Mouse (Mus musculus): Measurements from ENCODE around the gene Prpf39. TPM values are rescaled to one million over a fixed set of nuclear protein-coding genes. Genes with fewer than 3 reads are reported as not detected.
A peak's percentile ranks its signal among the peaks of the same experiment; 100 is the strongest.

The Prpf39 gene
- polyA plus RNA-seq, 1 experiment from 2014 or later: 57.6 TPM

GRCm38 (mm10) chr12:65072911-65073610 is 36.9 kb downstream of the Prpf39 start:
- H3K9ac ChIP-seq (replicated peaks): peak overlapping the region; percentile 97
- peak; percentile 72 for ATAC-seq (replicated peaks)

GRCm38 (mm10) chr12:65073611-65074178 is 37.6 kb downstream of the Prpf39 start, which contains the start of gene Fkbp3:
Gene Fkbp3 (minus strand): TSS chr12:65074007.
- H3K9ac ChIP-seq (replicated peaks): peak within 1 kb of the TSS; percentile 97
- H3K4me3 ChIP-seq: peak within 1 kb of the TSS; percentile 81
- WGBS: under 1% methylated on average over 49 of the region's 49 CpGs
- no peaks in the 10 kb centered on the region for H3K27me3 ChIP-seq
- peak within 1 kb of the TSS; percentile 91 for H3K27ac ChIP-seq (replicated peaks)
- peaks cover 46% of the 10 kb centered on the region for H3K4me1 ChIP-seq
- peak within 1 kb of the TSS; percentile 80 for H3K4me2 ChIP-seq (replicated peaks)
- peak; percentile 99 for ATAC-seq (replicated peaks)
- no peaks in the 10 kb centered on the region for H3K9me3 ChIP-seq
- peaks cover 5% of the 10 kb centered on the region for H3K36me3 ChIP-seq

More at GRCm38 (mm10) chr12:65072911-65073610, 36.9 kb downstream of the Prpf39 start:
- 3% methylated on average over 21 of the region's 21 CpGs for WGBS
- Histone ChIP-seq H3K9me3 (no peaks in the 10 kb centered on the region), H3K27ac (replicated peaks) (peak overlapping the region; percentile 91), H3K4me2 (replicated peaks) (peak overlapping the region; percentile 80), H3K27me3 (no peaks in the 10 kb centered on the region), H3K4me3 (peak overlapping the region; percentile 81), H3K36me3 (peaks cover 7% of the 10 kb centered on the region), H3K4me1 (peaks cover 45% of the 10 kb centered on the region)

- H3K4me3 ChIP-seq: peak overlapping the region; percentile 81
- no peaks in the 10 kb centered on the region for H3K9me3 ChIP-seq
- H3K27ac ChIP-seq (replicated peaks): peak overlapping the region; percentile 91
- peaks cover 46% of the 10 kb centered on the region for H3K4me1 ChIP-seq
- H3K27me3 ChIP-seq: no peaks in the 10 kb centered on the region
- H3K4me2 ChIP-seq (replicated peaks): peak overlapping the region; percentile 80
- ATAC-seq (replicated peaks): no peak
- peak overlapping the region; percentile 97 for H3K9ac ChIP-seq (replicated peaks)
- WGBS: 39% methylated on average over 7 of the region's 7 CpGs
- H3K36me3 ChIP-seq: no peaks in the 10 kb centered on the region
Measured at GRCm38 (mm10) chr12:65074651-65075050, 38.5 kb downstream of the Prpf39 start.

- Histone ChIP-seq H3K27ac (replicated peaks) (peak within 1 kb of the TSS; percentile 91), H3K4me2 (replicated peaks) (peak within 1 kb of the TSS; percentile 80), H3K4me3 (peak within 1 kb of the TSS; percentile 81), H3K4me1 (peaks cover 46% of the 10 kb centered on the region), H3K9ac (replicated peaks) (peak within 1 kb of the TSS; percentile 97), H3K9me3 (no peaks in the 10 kb centered on the region), H3K27me3 (no peaks in the 10 kb centered on the region), H3K36me3 (peaks cover 2% of the 10 kb centered on the region; the same call in 1 of the 2 replicates)
- ATAC-seq (replicated peaks): peak; percentile 49
- WGBS: 2% methylated on average over 39 of the region's 39 CpGs
Measured at GRCm38 (mm10) chr12:65075085-65075732, 39.1 kb downstream of the Prpf39 start, which contains the start of gene Fancm. Gene Fancm (plus strand): TSS chr12:65075603.

GRCm38 (mm10) chr12:65075733-65076310 is 39.7 kb downstream of the Prpf39 start:
- peak overlapping the region; percentile 80 for H3K4me2 ChIP-seq (replicated peaks)
- peak overlapping the region; percentile 97 for H3K9ac ChIP-seq (replicated peaks)
- no peaks in the 10 kb centered on the region for H3K9me3 ChIP-seq
- peak overlapping the region; percentile 81 for H3K4me3 ChIP-seq
- H3K4me1 ChIP-seq: peaks cover 46% of the 10 kb centered on the region
- H3K27me3 ChIP-seq: no peaks in the 10 kb centered on the region
- under 1% methylated on average over 41 of the region's 41 CpGs for WGBS
- H3K27ac ChIP-seq (replicated peaks): peak overlapping the region; percentile 91
- peaks cover 6% of the 10 kb centered on the region; the same call in 1 of the 2 replicates for H3K36me3 ChIP-seq
- peak; percentile 6; the same call in 1 of the 2 replicates for ATAC-seq (replicated peaks)

GRCm38 (mm10) chr12:65076906-65077305 is 40.8 kb downstream of the Prpf39 start:
- ATAC-seq (replicated peaks): no peak
- 89% methylated on average over 9 of the region's 9 CpGs for WGBS
- no peak overlapping the region for H3K9ac ChIP-seq (replicated peaks)

GRCm38 (mm10) chr12:65108746-65109145 is 72.6 kb downstream of the Prpf39 start:
- 70% methylated on average over 1 of the region's 1 CpGs for WGBS
- Histone ChIP-seq H3K36me3 (peaks cover 33% of the 10 kb centered on the region), H3K4me2 (replicated peaks) (no peak overlapping the region), H3K4me3 (no peak overlapping the region), H3K27me3 (no peaks in the 10 kb centered on the region), H3K9ac (replicated peaks) (no peak overlapping the region), H3K4me1 (no peaks in the 10 kb centered on the region), H3K27ac (replicated peaks) (no peak overlapping the region), H3K9me3 (no peaks in the 10 kb centered on the region)
- ATAC-seq (replicated peaks): no peak

More at GRCm38 (mm10) chr12:65076906-65077305, 40.8 kb downstream of the Prpf39 start:
- Histone ChIP-seq H3K36me3 (peaks cover 6% of the 10 kb centered on the region; the same call in 1 of the 2 replicates), H3K4me1 (peaks cover 41% of the 10 kb centered on the region), H3K4me3 (peak overlapping the region; percentile 81), H3K27ac (replicated peaks) (no peak overlapping the region), H3K9me3 (no peaks in the 10 kb centered on the region), H3K27me3 (no peaks in the 10 kb centered on the region), H3K4me2 (replicated peaks) (peak overlapping the region; percentile 80)

- Histone ChIP-seq H3K36me3 (peaks cover 25% of the 10 kb centered on the region), H3K27ac (replicated peaks) (no peak overlapping the region)
Measured at GRCm38 (mm10) chr12:65111503-65111902, 75.4 kb downstream of the Prpf39 start.

GRCm38 (mm10) chr12:65112811-65113210 is 76.7 kb downstream of the Prpf39 start:
- Histone ChIP-seq H3K27ac (replicated peaks) (no peak overlapping the region), H3K4me1 (no peaks in the 10 kb centered on the region), H3K27me3 (no peaks in the 10 kb centered on the region), H3K4me3 (no peak overlapping the region), H3K9ac (replicated peaks) (no peak overlapping the region), H3K36me3 (peaks cover 23% of the 10 kb centered on the region; the same call in 1 of the 2 replicates), H3K9me3 (no peaks in the 10 kb centered on the region), H3K4me2 (replicated peaks) (no peak overlapping the region)
- 92% methylated on average over 1 of the region's 1 CpGs for WGBS
- no peak for ATAC-seq (replicated peaks)

More at GRCm38 (mm10) chr12:65111503-65111902, 75.4 kb downstream of the Prpf39 start:
- no peak overlapping the region for H3K4me3 ChIP-seq
- H3K9me3 ChIP-seq: no peaks in the 10 kb centered on the region
- H3K4me1 ChIP-seq: no peaks in the 10 kb centered on the region
- H3K4me2 ChIP-seq (replicated peaks): no peak overlapping the region
- no peak overlapping the region for H3K9ac ChIP-seq (replicated peaks)
- no peaks in the 10 kb centered on the region for H3K27me3 ChIP-seq
- WGBS: 90% methylated on average over 3 of the region's 3 CpGs
- no peak for ATAC-seq (replicated peaks)

All from forebrain, embryonic 15.5 days (tissue).